Mouse (Mus musculus) megakaryocyte, embryonic 14.5 days (primary cell): Measurements from ENCODE around the gene Zfp982.
"Not testable (repeated sequence)": the region's sequence is repeated elsewhere in the genome, so short reads cannot be mapped to it uniquely, and the experiment has no call there.

ENCODE experiments used
- FLI1 ChIP-seq: IDR thresholded peaks from 2 replicates; pipeline ENCODE4 v1.6.1; 2012; ENCODE audit warnings: low read length, inconsistent platforms, mixed read lengths
- GATA1 ChIP-seq: IDR thresholded peaks from 3 replicates; pipeline ENCODE4 v1.6.1; 2012; ENCODE audit warnings: mixed read lengths, low read length, inconsistent platforms, borderline replicate concordance

- TF ChIP-seq FLI1, GATA1: not testable (repeated sequence)
Measured at GRCm38 (mm10) chr4:147445371-147445770, 46.8 kb upstream of the Zfp982 start.
